Mouse (Mus musculus): Measurements from ENCODE around the gene Zfp697. TPM values are rescaled to one million over a fixed set of nuclear protein-coding genes. Genes with fewer than 3 reads are reported as not detected.
"Not testable (repeated sequence)": the region's sequence is repeated elsewhere in the genome, so short reads cannot be mapped to it uniquely, and the experiment has no call there.

Zfp697 gene
- polyA plus RNA-seq, 1 experiment from 2014 or later: 8.9 TPM

DNA sequence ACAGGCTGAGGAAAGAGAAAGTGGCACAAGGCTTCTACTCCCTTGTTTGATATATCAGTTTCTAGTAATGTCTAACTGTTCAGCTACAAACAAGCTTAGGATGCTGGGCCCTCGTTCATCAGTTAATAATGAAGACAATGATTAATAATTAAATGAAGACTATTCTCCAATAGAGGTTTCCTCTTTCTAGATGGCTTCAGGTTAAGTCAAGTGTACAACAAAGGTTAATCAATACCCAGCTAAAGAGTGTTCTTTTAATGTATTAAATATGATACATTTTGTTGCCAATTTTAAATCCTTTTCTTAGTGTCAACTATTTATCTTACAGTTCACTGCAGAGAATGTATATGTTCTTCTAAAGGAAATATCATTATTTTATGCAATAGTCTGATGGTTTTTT is 74.8 kb downstream of the Zfp697 start, which contains the start of gene Gm4450:
Gene Gm4450, minus strand, starts transcription at position 101 of the 400 bp plus-strand sequence.
- not testable (repeated sequence) for H3K4me2 ChIP-seq; H3K36me3 ChIP-seq; H3K9me3 ChIP-seq; H3K27ac ChIP-seq; H3K4me3 ChIP-seq (replicated peaks); ATAC-seq (ENCODE audit: insufficient number of reproducible peaks, insufficient read depth, low FRiP score, low TSS enrichment, low read depth); H3K9ac ChIP-seq (replicated peaks); H3K4me1 ChIP-seq (replicated peaks); H3K27me3 ChIP-seq
- 80% methylated on average over 1 of the region's 1 CpGs for WGBS

GRCm38 (mm10) chr3:98469323-98469722 is 87.1 kb downstream of the Zfp697 start:
- not testable (repeated sequence) for H3K36me3 ChIP-seq; H3K4me2 ChIP-seq; H3K4me1 ChIP-seq (replicated peaks); H3K4me3 ChIP-seq (replicated peaks); H3K27ac ChIP-seq; H3K27me3 ChIP-seq; H3K9me3 ChIP-seq; H3K9ac ChIP-seq (replicated peaks); ATAC-seq (ENCODE audit: insufficient number of reproducible peaks, insufficient read depth, low FRiP score, low TSS enrichment, low read depth)
- WGBS: 67% methylated on average over 1 of the region's 2 CpGs

- H3K27ac ChIP-seq; H3K4me2 ChIP-seq; H3K9ac ChIP-seq (replicated peaks); H3K36me3 ChIP-seq; ATAC-seq (ENCODE audit: insufficient number of reproducible peaks, insufficient read depth, low FRiP score, low TSS enrichment, low read depth); H3K4me3 ChIP-seq (replicated peaks); H3K9me3 ChIP-seq; H3K4me1 ChIP-seq (replicated peaks); H3K27me3 ChIP-seq: not testable (repeated sequence)
- no CpG with 5 or more reads among the region's 1 CpGs for WGBS
Observed at GRCm38 (mm10) chr3:98471057-98471456, 88.8 kb downstream of the Zfp697 start.

DNA sequence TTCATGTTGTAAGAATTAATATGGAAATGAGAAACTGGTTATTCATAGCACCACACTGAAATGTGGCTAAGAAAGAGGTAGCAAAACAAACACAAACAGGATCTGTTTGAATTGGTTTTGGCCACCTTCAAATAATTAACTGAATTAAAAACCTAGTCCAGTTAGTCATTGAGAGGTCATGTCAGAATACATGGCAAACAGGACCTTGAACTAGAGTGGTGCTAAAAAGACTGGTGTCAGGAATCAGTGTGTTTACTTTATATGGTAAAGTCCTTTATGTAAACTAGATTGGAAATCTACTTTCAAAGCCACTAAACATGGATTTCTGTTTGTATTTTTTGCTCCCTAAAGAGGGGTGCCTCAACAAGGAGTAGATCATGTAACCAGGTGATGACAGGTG is 89.2 kb downstream of the Zfp697 start:
- H3K4me3 ChIP-seq (replicated peaks); H3K4me2 ChIP-seq; H3K4me1 ChIP-seq (replicated peaks); ATAC-seq (ENCODE audit: insufficient number of reproducible peaks, insufficient read depth, low FRiP score, low TSS enrichment, low read depth); H3K36me3 ChIP-seq; H3K9me3 ChIP-seq; H3K27me3 ChIP-seq; H3K27ac ChIP-seq; H3K9ac ChIP-seq (replicated peaks): not testable (repeated sequence)

GRCm38 (mm10) chr3:98494184-98494583 is 111.9 kb downstream of the Zfp697 start:
- not testable (repeated sequence) for H3K27ac ChIP-seq, H3K27me3 ChIP-seq

DNA sequence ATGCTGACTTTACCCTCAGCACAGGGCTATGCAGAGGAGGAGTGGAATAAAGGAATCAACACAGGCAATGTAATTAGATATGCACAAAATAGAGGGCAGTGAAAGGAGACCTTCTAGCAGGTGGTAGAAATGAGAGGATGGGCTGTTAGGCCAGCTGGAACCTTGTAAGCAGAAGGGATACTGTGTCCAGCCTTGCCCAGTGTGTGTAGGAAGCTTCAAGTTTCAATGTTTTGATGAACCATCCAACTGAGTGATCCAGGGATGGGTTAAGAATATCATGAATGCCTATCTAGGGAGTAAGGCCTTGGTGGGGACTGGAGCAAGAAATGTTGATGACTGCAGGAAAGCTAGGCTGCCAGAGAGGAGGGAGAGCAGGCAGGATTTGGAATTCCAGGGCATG is 112.8 kb downstream of the Zfp697 start:
- not testable (repeated sequence) for H3K27me3 ChIP-seq; H3K36me3 ChIP-seq; H3K27ac ChIP-seq; H3K4me3 ChIP-seq (replicated peaks); H3K4me2 ChIP-seq; H3K4me1 ChIP-seq (replicated peaks); H3K9ac ChIP-seq (replicated peaks); H3K9me3 ChIP-seq; ATAC-seq (ENCODE audit: insufficient number of reproducible peaks, insufficient read depth, low FRiP score, low TSS enrichment, low read depth)

More at GRCm38 (mm10) chr3:98494184-98494583, 111.9 kb downstream of the Zfp697 start:
- not testable (repeated sequence) for H3K4me2 ChIP-seq; ATAC-seq (ENCODE audit: insufficient number of reproducible peaks, insufficient read depth, low FRiP score, low TSS enrichment, low read depth); H3K9me3 ChIP-seq; H3K4me1 ChIP-seq (replicated peaks); H3K4me3 ChIP-seq (replicated peaks); H3K36me3 ChIP-seq; H3K9ac ChIP-seq (replicated peaks)

DNA sequence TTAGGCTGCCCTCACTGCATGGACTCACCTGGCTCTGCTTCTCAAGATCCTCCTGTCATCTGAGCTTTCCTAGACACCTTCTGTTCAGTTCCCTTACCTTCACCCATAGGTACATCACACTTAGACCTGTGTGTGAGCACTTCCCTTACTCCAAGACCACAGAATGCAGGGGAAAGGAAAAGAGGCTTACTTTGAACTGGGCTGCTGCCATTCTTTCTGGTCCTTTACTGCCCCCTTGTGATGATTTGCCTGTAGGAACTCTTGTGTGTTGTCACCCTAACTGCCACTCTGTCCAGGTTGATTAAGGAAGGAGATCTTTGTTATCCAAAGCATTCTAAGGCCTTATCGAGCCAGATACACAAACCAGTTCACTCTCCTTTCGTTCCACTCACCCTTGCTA is 114.5 kb downstream of the Zfp697 start:
- H3K4me3 ChIP-seq (replicated peaks); H3K4me1 ChIP-seq (replicated peaks); H3K9ac ChIP-seq (replicated peaks); H3K9me3 ChIP-seq; H3K27me3 ChIP-seq; H3K36me3 ChIP-seq; H3K27ac ChIP-seq; ATAC-seq (ENCODE audit: insufficient number of reproducible peaks, insufficient read depth, low FRiP score, low TSS enrichment, low read depth); H3K4me2 ChIP-seq: not testable (repeated sequence)
- no CpG with 5 or more reads among the region's 2 CpGs for WGBS

DNA sequence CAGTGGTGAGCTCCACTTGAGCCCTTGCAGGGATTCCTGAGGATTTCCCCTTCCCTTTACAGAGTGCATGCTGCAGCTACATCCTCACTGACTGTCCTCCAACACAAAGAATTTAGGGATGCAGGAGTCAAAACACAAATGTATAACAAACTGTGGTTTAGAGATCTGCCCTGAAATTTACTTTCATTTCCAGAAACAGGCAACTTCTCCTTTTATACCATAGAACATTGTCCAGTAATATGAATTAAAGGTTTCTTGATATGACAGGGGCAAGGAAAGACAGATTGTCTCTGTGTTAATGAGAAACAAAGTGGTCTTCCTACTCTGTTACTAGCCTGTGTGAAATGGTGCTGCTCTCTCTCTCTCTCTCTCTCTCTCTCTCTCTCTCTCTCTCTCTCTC is 115.1 kb downstream of the Zfp697 start:
- H3K36me3 ChIP-seq; H3K27me3 ChIP-seq; H3K9me3 ChIP-seq; H3K4me2 ChIP-seq; H3K27ac ChIP-seq; H3K9ac ChIP-seq (replicated peaks); H3K4me1 ChIP-seq (replicated peaks); H3K4me3 ChIP-seq (replicated peaks); ATAC-seq (ENCODE audit: insufficient number of reproducible peaks, insufficient read depth, low FRiP score, low TSS enrichment, low read depth): not testable (repeated sequence)

DNA sequence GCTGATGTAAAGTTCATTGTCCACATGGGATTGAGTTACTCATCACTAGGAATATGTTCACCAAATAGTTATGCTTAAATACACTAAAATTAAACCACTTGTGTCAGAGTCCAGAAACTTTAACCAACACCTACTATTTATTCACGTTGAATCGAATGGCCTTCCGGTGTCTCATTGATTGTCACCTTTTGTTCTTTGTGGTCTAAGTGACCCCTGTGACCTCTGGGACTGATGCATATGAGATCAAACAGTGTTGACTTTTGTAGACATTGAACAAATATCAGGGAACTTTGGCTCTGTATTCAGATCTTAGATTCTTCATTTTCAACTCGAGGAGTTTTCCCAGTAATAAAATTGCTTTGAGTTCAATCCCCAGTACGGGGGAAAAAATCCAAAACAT is 125.0 kb downstream of the Zfp697 start:
- H3K4me2 ChIP-seq; H3K9me3 ChIP-seq; H3K4me1 ChIP-seq (replicated peaks); H3K4me3 ChIP-seq (replicated peaks); H3K9ac ChIP-seq (replicated peaks); H3K27me3 ChIP-seq; ATAC-seq (ENCODE audit: insufficient number of reproducible peaks, insufficient read depth, low FRiP score, low TSS enrichment, low read depth); H3K27ac ChIP-seq; H3K36me3 ChIP-seq: not testable (repeated sequence)
- no CpG with 5 or more reads among the region's 5 CpGs for WGBS

GRCm38 (mm10) chr3:98510414-98510813 is 128.2 kb downstream of the Zfp697 start, which contains the start of gene Hsd3b4:
Gene Hsd3b4, minus strand, starts transcription at chr3:98510514.
- ATAC-seq (ENCODE audit: insufficient number of reproducible peaks, insufficient read depth, low FRiP score, low TSS enrichment, low read depth); H3K36me3 ChIP-seq; H3K4me2 ChIP-seq; H3K9ac ChIP-seq (replicated peaks); H3K27ac ChIP-seq; H3K4me3 ChIP-seq (replicated peaks); H3K9me3 ChIP-seq; H3K4me1 ChIP-seq (replicated peaks); H3K27me3 ChIP-seq: not testable (repeated sequence)
- WGBS: no CpG with 5 or more reads among the region's 1 CpGs

- not testable (repeated sequence) for H3K4me2 ChIP-seq; ATAC-seq (ENCODE audit: insufficient number of reproducible peaks, insufficient read depth, low FRiP score, low TSS enrichment, low read depth); H3K4me1 ChIP-seq (replicated peaks); H3K9me3 ChIP-seq; H3K36me3 ChIP-seq; H3K27ac ChIP-seq; H3K9ac ChIP-seq (replicated peaks); H3K4me3 ChIP-seq (replicated peaks); H3K27me3 ChIP-seq
- 67% methylated on average over 1 of the region's 2 CpGs for WGBS
Observed at GRCm38 (mm10) chr3:98522779-98523178, 140.5 kb downstream of the Zfp697 start.

GRCm38 (mm10) chr3:98524552-98524951 is 142.3 kb downstream of the Zfp697 start:
- H3K36me3 ChIP-seq; H3K4me1 ChIP-seq (replicated peaks); H3K27me3 ChIP-seq; H3K9ac ChIP-seq (replicated peaks); H3K27ac ChIP-seq; ATAC-seq (ENCODE audit: insufficient number of reproducible peaks, insufficient read depth, low FRiP score, low TSS enrichment, low read depth); H3K4me3 ChIP-seq (replicated peaks); H3K4me2 ChIP-seq; H3K9me3 ChIP-seq: not testable (repeated sequence)
- no CpG with 5 or more reads among the region's 1 CpGs for WGBS

GRCm38 (mm10) chr3:98524978-98525377 is 142.7 kb downstream of the Zfp697 start:
- not testable (repeated sequence) for H3K4me2 ChIP-seq, H3K9me3 ChIP-seq

More at GRCm38 (mm10) chr3:98524978-98525377, 142.7 kb downstream of the Zfp697 start:
- H3K9ac ChIP-seq (replicated peaks); H3K27me3 ChIP-seq; H3K36me3 ChIP-seq; H3K27ac ChIP-seq; H3K4me3 ChIP-seq (replicated peaks); ATAC-seq (ENCODE audit: insufficient number of reproducible peaks, insufficient read depth, low FRiP score, low TSS enrichment, low read depth); H3K4me1 ChIP-seq (replicated peaks): not testable (repeated sequence)
